Mouse (Mus musculus) heart, embryonic 14.5 days (tissue): ENCODE measurements around the gene Toe1. TPM values are rescaled to one million over a fixed set of nuclear protein-coding genes. Genes with fewer than 3 reads are reported as not detected.

Source experiments
- ATAC-seq: fragments of 200-750 bp; cut with Nextera tagmentation; 2 replicates; pipeline ENCODE4 v1.8.0; 2017; ENCODE audit warnings: low read depth, moderate TSS enrichment; ENCODE audit not compliant: insufficient number of reproducible peaks, insufficient read depth, low FRiP score
- H3K27ac ChIP-seq, 2 experiments: fragments of 200-500 bp in 1 of 2; fragments of 300-500 bp in 1 of 2; sonication (generic) in 1 of 2; replicated peaks in 1 of 2; 2 replicates each; pipeline ENCODE4 v1.5.1; 2012 to 2014; ENCODE audit warnings: low read depth in 2 of 2, low read length in 2 of 2, control low read depth in 1 of 2, mild to moderate bottlenecking in 1 of 2, mixed read lengths in 1 of 2; ENCODE audit not compliant: control insufficient read depth in 1 of 2, insufficient read depth in 1 of 2
- H3K27me3 ChIP-seq: fragments of 300-500 bp; sonication (generic); 2 replicates; pipeline ENCODE4 v1.6.1; 2014; ENCODE audit warnings: mild to moderate bottlenecking, low read length, control low read depth; ENCODE audit not compliant: control insufficient read depth, insufficient read depth
- H3K36me3 ChIP-seq: fragments of 300-500 bp; sonication (generic); 2 replicates; pipeline ENCODE4 v1.6.1; 2014; ENCODE audit warnings: mild to moderate bottlenecking, control low read depth, low read length, mixed read lengths; ENCODE audit not compliant: control insufficient read depth, insufficient read depth
- H3K4me1 ChIP-seq, 2 experiments: fragments of 200-500 bp in 1 of 2; fragments of 300-500 bp in 1 of 2; sonication (generic) in 1 of 2; 2 replicates each; pipeline ENCODE4 v1.6.1; 2012 to 2014; ENCODE audit warnings: low read length in 2 of 2, control low read depth in 1 of 2, mixed read lengths in 1 of 2; ENCODE audit not compliant: control insufficient read depth in 2 of 2, insufficient read depth in 2 of 2
- H3K4me2 ChIP-seq: fragments of 300-500 bp; sonication (generic); 2 replicates; pipeline ENCODE4 v1.6.1; 2014; ENCODE audit warnings: mild to moderate bottlenecking, low read length
- H3K4me3 ChIP-seq, 2 experiments: fragments of 200-500 bp in 1 of 2; fragments of 300-500 bp in 1 of 2; sonication (generic) in 1 of 2; 2 replicates each; pipeline ENCODE4 v1.5.1; 2012 to 2014; ENCODE audit warnings: low read length in 2 of 2, mild to moderate bottlenecking in 2 of 2, control low read depth in 1 of 2, low read depth in 1 of 2, moderate library complexity in 1 of 2; ENCODE audit not compliant: control insufficient read depth in 1 of 2, insufficient read depth in 1 of 2
- H3K9ac ChIP-seq: fragments of 300-500 bp; sonication (generic); 2 replicates; pipeline ENCODE4 v1.6.1; 2014; ENCODE audit warnings: mild to moderate bottlenecking, low read length
- H3K9me3 ChIP-seq: fragments of 300-500 bp; sonication (generic); 2 replicates; pipeline ENCODE4 v1.6.1; 2016; ENCODE audit warnings: low read length, control low read depth; ENCODE audit not compliant: control insufficient read depth
- WGBS: fragments of 180-500 bp; shearing (Covaris S2); extraction: QIAGEN DNeasy Blood & Tissue Kit; methylation state at CpG from one replicate; pipeline ENCODE4 v1.1.7; 2014; 5-methylcytosine and 5-hydroxymethylcytosine counted together
- polyA plus RNA-seq: library from polyadenylated mRNA; unstranded; fragments of >200 nt; fragmentation: Nextera tagmentation; extraction: Ambion mirVana; gene quantifications from 2 replicates; pipeline ENCODE4 v1.2.1, GENCODE M21; 2014

Gene Toe1
- polyA plus RNA-seq, 1 experiment from 2014 or later, result 18.7 TPM

DNA sequence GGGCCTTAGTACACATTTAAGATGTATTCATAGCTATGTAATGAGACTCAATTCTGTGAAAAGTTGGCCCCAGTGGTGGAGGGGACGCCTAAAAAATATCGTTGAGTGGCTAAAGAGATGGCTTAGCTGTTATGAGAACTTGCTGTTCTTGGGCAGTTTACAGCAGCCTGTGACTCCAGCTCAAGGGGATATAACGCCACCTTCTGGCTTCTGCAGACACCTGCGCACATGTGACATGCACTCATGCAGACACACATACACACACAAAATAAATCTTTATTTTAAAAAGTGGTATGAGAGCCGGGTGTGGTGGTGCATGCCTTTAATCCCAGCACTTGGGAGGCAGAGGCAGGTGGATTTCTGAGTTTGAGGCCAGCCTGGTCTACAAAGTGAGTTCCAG lies 31.0 kb downstream of the Toe1 start:
- H3K4me3 ChIP-seq, result no peak overlapping the region
- no peaks in the 10 kb centered on the region for H3K27me3 ChIP-seq
- no peaks in the 10 kb centered on the region for H3K9me3 ChIP-seq
- H3K4me2 ChIP-seq, result no peak overlapping the region
- no peak overlapping the region for H3K9ac ChIP-seq
- no peak overlapping the region for H3K27ac ChIP-seq
- no peaks in the 10 kb centered on the region for H3K36me3 ChIP-seq
- no peaks in the 10 kb centered on the region for H3K4me1 ChIP-seq
- WGBS, result 82% methylated on average over 5 of the region's 5 CpGs
- no peak for ATAC-seq

DNA sequence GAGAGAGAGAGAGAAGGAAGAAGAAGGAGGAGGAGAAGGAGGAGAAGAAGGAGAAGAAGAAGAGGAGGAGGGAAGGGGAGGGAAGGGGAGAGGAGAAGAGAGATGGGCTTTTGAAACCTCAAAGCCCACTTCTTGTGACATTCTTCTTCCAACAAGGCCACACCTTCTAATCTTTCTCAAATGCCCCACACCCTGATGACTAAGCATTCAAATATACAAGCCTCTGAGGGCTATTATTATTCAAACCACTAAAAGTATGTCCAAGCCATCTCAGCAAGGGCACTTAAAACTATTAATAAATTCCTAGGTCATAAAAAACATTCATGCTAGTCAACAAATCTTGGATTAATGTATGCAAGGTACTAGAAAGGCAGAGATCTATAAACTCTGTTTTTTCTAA lies 38.4 kb downstream of the Toe1 start:
- Histone ChIP-seq H3K9me3 (no peaks in the 10 kb centered on the region), H3K4me3 (no peak overlapping the region), H3K27me3 (no peaks in the 10 kb centered on the region), H3K4me1 (no peaks in the 10 kb centered on the region), H3K4me2 (no peak overlapping the region), H3K27ac (no peak overlapping the region), H3K36me3 (no peaks in the 10 kb centered on the region), H3K9ac (no peak overlapping the region)
- no peak for ATAC-seq

DNA sequence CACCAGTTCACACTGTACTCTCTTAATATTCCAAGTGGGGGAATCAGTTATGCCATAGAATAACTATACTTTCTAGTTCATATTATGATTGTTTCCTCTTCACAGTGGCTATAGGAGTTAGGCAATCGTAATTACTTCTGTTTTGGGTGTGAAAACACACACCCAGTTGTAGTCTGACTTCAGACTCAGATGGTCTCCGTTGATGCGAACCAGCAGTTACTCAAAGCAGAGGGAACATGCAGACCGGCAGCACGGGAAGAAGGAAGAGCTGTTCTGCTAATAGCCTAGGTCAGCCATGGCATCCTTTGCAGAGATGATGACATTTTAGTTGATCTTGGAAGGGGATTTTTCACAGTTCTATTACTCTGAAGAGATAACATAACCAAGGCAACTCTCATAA lies 38.9 kb downstream of the Toe1 start:
- Histone ChIP-seq H3K36me3 (no peaks in the 10 kb centered on the region), H3K27ac (no peak overlapping the region), H3K27me3 (no peaks in the 10 kb centered on the region), H3K9me3 (no peaks in the 10 kb centered on the region), H3K4me2 (no peak overlapping the region), H3K4me1 (no peaks in the 10 kb centered on the region), H3K4me3 (no peak overlapping the region), H3K9ac (no peak overlapping the region)
- WGBS, result 84% methylated on average over 5 of the region's 5 CpGs
- no peak for ATAC-seq

DNA sequence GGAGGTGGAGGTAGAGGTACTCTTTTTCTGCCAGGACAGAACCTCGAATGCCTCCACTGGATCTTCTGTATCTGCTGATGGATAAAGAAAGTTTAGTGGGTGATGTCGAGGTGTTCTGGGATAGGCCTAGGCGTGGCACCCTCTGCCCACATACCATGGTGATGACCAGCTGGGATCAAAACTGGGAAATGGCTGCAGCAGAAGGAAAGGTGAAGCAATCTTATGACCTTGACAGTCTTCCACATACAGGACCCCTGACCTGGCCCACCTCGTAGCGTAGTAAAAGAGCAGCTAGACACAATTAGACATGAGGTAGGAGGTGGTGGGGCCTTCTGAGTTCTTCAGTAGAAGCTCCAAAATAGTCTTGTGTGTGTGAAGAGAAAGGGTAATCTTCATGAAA lies 43.4 kb downstream of the Toe1 start:
- no peak overlapping the region for H3K27ac ChIP-seq
- WGBS, result 79% methylated on average over 5 of the region's 5 CpGs
- ATAC-seq, result no peak
- H3K27me3 ChIP-seq, result no peaks in the 10 kb centered on the region
- H3K4me1 ChIP-seq, result no peaks in the 10 kb centered on the region
- H3K9me3 ChIP-seq, result no peaks in the 10 kb centered on the region
- H3K9ac ChIP-seq, result no peak overlapping the region
- no peak overlapping the region for H3K4me2 ChIP-seq
- no peak overlapping the region for H3K4me3 ChIP-seq
- no peaks in the 10 kb centered on the region for H3K36me3 ChIP-seq

DNA sequence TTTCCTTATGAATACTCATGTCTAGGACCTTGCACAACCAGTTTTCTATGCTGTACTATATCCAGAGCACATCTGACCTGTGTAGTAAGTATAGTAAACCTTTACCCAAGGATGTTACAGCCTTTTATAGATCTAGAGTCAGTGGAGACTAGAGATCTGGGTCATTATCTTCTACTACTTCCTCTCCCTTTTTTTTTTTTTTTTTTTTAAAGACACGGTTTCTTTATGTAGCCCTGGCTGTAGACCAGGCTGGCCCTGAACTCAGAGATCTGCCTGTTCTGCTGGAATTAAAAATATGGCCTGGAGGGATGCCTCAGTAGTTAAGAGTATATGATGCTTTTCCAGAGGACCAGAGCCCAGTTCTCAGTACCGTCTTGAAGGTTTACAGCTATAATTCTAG lies 45.5 kb downstream of the Toe1 start:
- Histone ChIP-seq H3K4me3 (no peak overlapping the region), H3K9me3 (no peaks in the 10 kb centered on the region), H3K4me1 (no peaks in the 10 kb centered on the region), H3K9ac (no peak overlapping the region), H3K27ac (no peak overlapping the region), H3K36me3 (no peaks in the 10 kb centered on the region), H3K27me3 (no peaks in the 10 kb centered on the region), H3K4me2 (no peak overlapping the region)
- ATAC-seq, result no peak
- 71% methylated on average over 2 of the region's 2 CpGs for WGBS

DNA sequence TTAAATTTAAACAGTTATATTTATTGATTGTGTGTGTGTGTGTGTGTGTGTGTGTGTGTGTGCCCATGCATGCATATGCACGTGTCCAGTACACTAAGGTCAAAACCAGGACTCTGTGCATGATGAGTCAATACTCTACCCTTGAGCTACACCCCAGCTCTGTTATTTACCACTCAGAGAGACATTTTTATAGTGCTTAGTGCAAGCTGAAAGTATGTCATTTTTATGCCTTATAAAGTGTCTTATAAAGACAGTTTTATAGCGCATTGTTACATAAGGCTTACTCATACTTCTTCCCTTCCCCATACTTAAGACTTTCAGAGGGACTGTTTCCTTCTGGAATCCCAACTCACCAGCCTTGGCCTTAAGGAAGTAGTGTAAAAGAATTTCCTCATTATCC lies 57.7 kb downstream of the Toe1 start:
- WGBS, result 81% methylated on average over 2 of the region's 2 CpGs
- no peaks in the 10 kb centered on the region for H3K4me1 ChIP-seq
- no peaks in the 10 kb centered on the region for H3K27me3 ChIP-seq
- no peak overlapping the region for H3K4me2 ChIP-seq
- no peak for ATAC-seq
- no peaks in the 10 kb centered on the region for H3K36me3 ChIP-seq
- no peaks in the 10 kb centered on the region for H3K9me3 ChIP-seq
- H3K4me3 ChIP-seq, result no peak overlapping the region
- no peak overlapping the region for H3K9ac ChIP-seq
- no peak overlapping the region for H3K27ac ChIP-seq

Other genes starting within 250 kb of the Toe1 start
- gene Gpbp1l1, start 250.0 kb downstream of the Toe1 start, polyA plus RNA-seq, result 38.3 and 39.9 TPM in 2 replicates
- 3.2 and 5.1 TPM in 2 replicates for gene Ccdc17, start 211.0 kb downstream of the Toe1 start, polyA plus RNA-seq
- 78.0 and 79.1 TPM in 2 replicates for gene Nasp, start 179.7 kb downstream of the Toe1 start, polyA plus RNA-seq
- gene Akr1a1, start 156.0 kb downstream of the Toe1 start, polyA plus RNA-seq, result 620 and 648 TPM in 2 replicates
- 942 and 971 TPM in 2 replicates for gene Prdx1, start 122.1 kb downstream of the Toe1 start, polyA plus RNA-seq
- gene Mmachc, start 99.2 kb downstream of the Toe1 start, polyA plus RNA-seq, result 30.5 and 31.9 TPM in 2 replicates
- gene Ccdc163, start 99.1 kb downstream of the Toe1 start, polyA plus RNA-seq, result 16.3 and 20.5 TPM in 2 replicates
- 2.4 and 2.7 TPM in 2 replicates for gene Tesk2, start 86.7 kb downstream of the Toe1 start, polyA plus RNA-seq
- gene Mutyh, start 83 bp upstream of the Toe1 start, polyA plus RNA-seq, result 4.6 and 8.3 TPM in 2 replicates
- 0.43 and 1.2 TPM in 2 replicates for gene Hpdl, start 14.1 kb upstream of the Toe1 start, polyA plus RNA-seq
- gene Zswim5, start 69.7 kb upstream of the Toe1 start, polyA plus RNA-seq, result 0.80 and 0.89 TPM in 2 replicates
- 90.5 and 94.6 TPM in 2 replicates for gene Urod, start 186.8 kb upstream of the Toe1 start, polyA plus RNA-seq
- gene Hectd3, start 187.7 kb upstream of the Toe1 start, polyA plus RNA-seq, result 5.0 and 5.2 TPM in 2 replicates
- 21.5 and 22.0 TPM in 2 replicates for gene Eif2b3, start 211.8 kb upstream of the Toe1 start, polyA plus RNA-seq